Mouse (Mus musculus) granulocyte monocyte progenitor cell, adult 5-6 weeks (primary cell): ENCODE data around the gene Map2k5. TPM values are rescaled to one million over a fixed set of nuclear protein-coding genes. Genes with fewer than 3 reads are reported as not detected.

Source experiments
- ATAC-seq: replicated peaks from 2 replicates; pipeline ENCODE4 v1.8.0; 2016; ENCODE audit warnings: mild to moderate bottlenecking, moderate TSS enrichment, inconsistent platforms; ENCODE audit not compliant: poor library complexity, severe bottlenecking
- total RNA-seq, 2 experiments: library from RNA; stranded (forward) in 1 of 2; stranded (reverse) in 1 of 2; fragments of 200-712, 200-1000 nt in 1 of 2; fragments of >200 nt in 1 of 2; fragmentation: Nextera tagmentation in 1 of 2; gene quantifications; 2 replicates each; pipeline ENCODE4 v1.2.3; 2014 to 2017

Map2k5 gene
- total RNA-seq, 2 experiments from 2014 or later = 33.0 to 35.3 TPM

GRCm38 (mm10) chr9:63346029-63346428 is 31.7 kb downstream of the Map2k5 start:
- ATAC-seq = no peak

GRCm38 (mm10) chr9:63341761-63342160 is 35.9 kb downstream of the Map2k5 start:
- ATAC-seq = no peak

GRCm38 (mm10) chr9:63339256-63339655 is 38.4 kb downstream of the Map2k5 start:
- no peak for ATAC-seq

GRCm38 (mm10) chr9:63338716-63339115 is 39.0 kb downstream of the Map2k5 start:
- ATAC-seq = no peak

- ATAC-seq = no peak
Observed at GRCm38 (mm10) chr9:63335816-63336215, 41.9 kb downstream of the Map2k5 start.

- no peak for ATAC-seq
Observed at GRCm38 (mm10) chr9:63333074-63333473, 44.6 kb downstream of the Map2k5 start.

- ATAC-seq = no peak
Observed at GRCm38 (mm10) chr9:63331246-63331645, 46.5 kb downstream of the Map2k5 start.

- no peak for ATAC-seq
Observed at GRCm38 (mm10) chr9:63328958-63329685, 48.6 kb downstream of the Map2k5 start.

- ATAC-seq = no peak
Observed at GRCm38 (mm10) chr9:63315231-63315630, 62.5 kb downstream of the Map2k5 start.

GRCm38 (mm10) chr9:63314126-63314525 is 63.6 kb downstream of the Map2k5 start:
- ATAC-seq = no peak

- ATAC-seq = no peak
Observed at GRCm38 (mm10) chr9:63309956-63310355, 67.7 kb downstream of the Map2k5 start.

GRCm38 (mm10) chr9:63309008-63309407 is 68.7 kb downstream of the Map2k5 start:
- ATAC-seq = peak; percentile 77

GRCm38 (mm10) chr9:63308441-63308840 is 69.3 kb downstream of the Map2k5 start:
- ATAC-seq = no peak

GRCm38 (mm10) chr9:63302511-63302910 is 75.2 kb downstream of the Map2k5 start:
- ATAC-seq = no peak

- ATAC-seq = no peak
Observed at GRCm38 (mm10) chr9:63298656-63299055, 79.0 kb downstream of the Map2k5 start.

GRCm38 (mm10) chr9:63295551-63295958 is 82.1 kb downstream of the Map2k5 start:
- no peak for ATAC-seq

- ATAC-seq = peak; percentile 27; the same call in 1 of the 2 replicates
Observed at GRCm38 (mm10) chr9:63294846-63295245, 82.9 kb downstream of the Map2k5 start.

- ATAC-seq = no peak
Observed at GRCm38 (mm10) chr9:63293781-63294480, 83.8 kb downstream of the Map2k5 start.

GRCm38 (mm10) chr9:63288676-63289075 is 89.0 kb downstream of the Map2k5 start:
- ATAC-seq = no peak

GRCm38 (mm10) chr9:63284392-63284791 is 93.3 kb downstream of the Map2k5 start:
- ATAC-seq = no peak

GRCm38 (mm10) chr9:63281996-63282395 is 95.7 kb downstream of the Map2k5 start:
- ATAC-seq = no peak

GRCm38 (mm10) chr9:63281086-63281485 is 96.6 kb downstream of the Map2k5 start:
- ATAC-seq = no peak
